Mouse (Mus musculus): ENCODE data around the gene B3galt4. TPM values are rescaled to one million over a fixed set of nuclear protein-coding genes. Genes with fewer than 3 reads are reported as not detected.

Gene B3galt4
- polyA plus RNA-seq, 1 experiment from 2014 or later, result 8.3 TPM

GRCm38 (mm10) chr17:33915671-33916250, 35.5 kb downstream of the B3galt4 start, which contains the start of the genes Tapbp and Zbtb22:
Gene Tapbp (plus strand): TSS chr17:33915899.
Gene Zbtb22 (plus strand): TSS chr17:33915904.
- peak; percentile 93 for ATAC-seq (ENCODE audit: insufficient number of reproducible peaks, low FRiP score, low TSS enrichment, low read depth)
- Histone ChIP-seq H3K36me3 (peaks cover 48% of the 10 kb centered on the region), H3K4me3 (peak within 1 kb of the TSS; percentile 53), H3K27ac (peak within 1 kb of the TSS; percentile 88), H3K4me1 (peaks cover 71% of the 10 kb centered on the region), H3K9me3 (no peaks in the 10 kb centered on the region), H3K27me3 (no peaks in the 10 kb centered on the region), H3K4me2 (peak within 1 kb of the TSS; percentile 67), H3K9ac (peak within 1 kb of the TSS; percentile 33; the same call in 1 of the 2 replicates)
- WGBS, result under 1% methylated on average over 29 of the region's 34 CpGs

GRCm38 (mm10) chr17:33914969-33915391, 36.3 kb downstream of the B3galt4 start:
- Histone ChIP-seq H3K4me2 (peak overlapping the region; percentile 67; the same call in 1 of the 2 replicates), H3K27me3 (no peaks in the 10 kb centered on the region), H3K36me3 (peaks cover 48% of the 10 kb centered on the region), H3K9ac (no peak overlapping the region), H3K27ac (peak overlapping the region; percentile 88; the same call in 1 of the 2 replicates), H3K4me3 (0 out of 2 replicates have a peak overlapping the region, but pooled peaks have one; percentile 53), H3K9me3 (no peaks in the 10 kb centered on the region), H3K4me1 (peaks cover 72% of the 10 kb centered on the region)
- ATAC-seq (ENCODE audit: insufficient number of reproducible peaks, low FRiP score, low TSS enrichment, low read depth), result no peak
- 71% methylated on average over 13 of the region's 13 CpGs for WGBS

- H3K36me3 ChIP-seq, result peaks cover 48% of the 10 kb centered on the region
- H3K4me3 ChIP-seq, result no peak overlapping the region
- ATAC-seq (ENCODE audit: insufficient number of reproducible peaks, low FRiP score, low TSS enrichment, low read depth), result no peak
- no peaks in the 10 kb centered on the region for H3K27me3 ChIP-seq
- no peak overlapping the region for H3K4me2 ChIP-seq
- H3K27ac ChIP-seq, result no peak overlapping the region
- no peaks in the 10 kb centered on the region for H3K9me3 ChIP-seq
- 90% methylated on average over 8 of the region's 8 CpGs for WGBS
- peak overlapping the region; percentile 14; the same call in 1 of the 2 replicates for H3K9ac ChIP-seq
- peaks cover 64% of the 10 kb centered on the region for H3K4me1 ChIP-seq
These were observed 37.4 kb downstream of the B3galt4 start for GRCm38 (mm10) chr17:33913905-33914304.

- peaks cover 48% of the 10 kb centered on the region for H3K36me3 ChIP-seq
- peaks cover 62% of the 10 kb centered on the region for H3K4me1 ChIP-seq
- H3K27ac ChIP-seq, result no peak overlapping the region
- ATAC-seq (ENCODE audit: insufficient number of reproducible peaks, low FRiP score, low TSS enrichment, low read depth), result no peak
- H3K4me3 ChIP-seq, result no peak overlapping the region
- H3K9ac ChIP-seq, result no peak overlapping the region
- no peaks in the 10 kb centered on the region for H3K9me3 ChIP-seq
- H3K27me3 ChIP-seq, result no peaks in the 10 kb centered on the region
- WGBS, result 88% methylated on average over 10 of the region's 10 CpGs
- H3K4me2 ChIP-seq, result no peak overlapping the region
These were observed 38.0 kb downstream of the B3galt4 start for GRCm38 (mm10) chr17:33913264-33913663.

- Histone ChIP-seq H3K4me3 (no peak overlapping the region), H3K9ac (no peak overlapping the region), H3K4me2 (no peak overlapping the region), H3K9me3 (no peaks in the 10 kb centered on the region), H3K36me3 (peaks cover 38% of the 10 kb centered on the region), H3K27ac (no peak overlapping the region), H3K4me1 (peaks cover 55% of the 10 kb centered on the region), H3K27me3 (no peaks in the 10 kb centered on the region)
- no peak for ATAC-seq (ENCODE audit: insufficient number of reproducible peaks, low FRiP score, low TSS enrichment, low read depth)
- WGBS, result 86% methylated on average over 28 of the region's 28 CpGs
These were observed 39.4 kb downstream of the B3galt4 start for GRCm38 (mm10) chr17:33911813-33912414.

GRCm38 (mm10) chr17:33911052-33911812, 40.1 kb downstream of the B3galt4 start:
- Histone ChIP-seq H3K4me1 (peaks cover 49% of the 10 kb centered on the region), H3K9ac (no peak overlapping the region), H3K27ac (no peak overlapping the region), H3K9me3 (no peaks in the 10 kb centered on the region), H3K36me3 (peaks cover 38% of the 10 kb centered on the region), H3K27me3 (no peaks in the 10 kb centered on the region), H3K4me3 (no peak overlapping the region), H3K4me2 (no peak overlapping the region)
- no peak for ATAC-seq (ENCODE audit: insufficient number of reproducible peaks, low FRiP score, low TSS enrichment, low read depth)
- 93% methylated on average over 31 of the region's 31 CpGs for WGBS

- peak overlapping the region; percentile 83; the same call in 1 of the 2 replicates for H3K9ac ChIP-seq
- no peaks in the 10 kb centered on the region for H3K9me3 ChIP-seq
- no peak for ATAC-seq (ENCODE audit: insufficient number of reproducible peaks, low FRiP score, low TSS enrichment, low read depth)
- WGBS, result 42% methylated on average over 11 of the region's 11 CpGs
- H3K27ac ChIP-seq, result peak overlapping the region; percentile 94
- peak overlapping the region; percentile 93 for H3K4me3 ChIP-seq
- H3K4me2 ChIP-seq, result peak overlapping the region; percentile 96
- peaks cover 47% of the 10 kb centered on the region for H3K4me1 ChIP-seq
- peaks cover 38% of the 10 kb centered on the region for H3K36me3 ChIP-seq
- no peaks in the 10 kb centered on the region for H3K27me3 ChIP-seq
These were observed 40.8 kb downstream of the B3galt4 start for GRCm38 (mm10) chr17:33910346-33911051.

GRCm38 (mm10) chr17:33909869-33910250, 41.4 kb downstream of the B3galt4 start:
- no peak for ATAC-seq (ENCODE audit: insufficient number of reproducible peaks, low FRiP score, low TSS enrichment, low read depth)
- WGBS, result under 1% methylated on average over 14 of the region's 14 CpGs
- H3K9ac ChIP-seq, result peak overlapping the region; percentile 83

GRCm38 (mm10) chr17:33909077-33909868, 42.0 kb downstream of the B3galt4 start, which contains the start of gene Daxx:
Gene Daxx (plus strand): TSS chr17:33909414.
- peaks cover 29% of the 10 kb centered on the region for H3K36me3 ChIP-seq
- H3K4me1 ChIP-seq, result peaks cover 39% of the 10 kb centered on the region
- H3K9ac ChIP-seq, result peak within 1 kb of the TSS; percentile 83
- peak within 1 kb of the TSS; percentile 96 for H3K4me2 ChIP-seq
- WGBS, result under 1% methylated on average over 68 of the region's 68 CpGs
- H3K27ac ChIP-seq, result peak within 1 kb of the TSS; percentile 94
- peak; percentile 97 for ATAC-seq (ENCODE audit: insufficient number of reproducible peaks, low FRiP score, low TSS enrichment, low read depth)
- H3K9me3 ChIP-seq, result no peaks in the 10 kb centered on the region
- no peaks in the 10 kb centered on the region for H3K27me3 ChIP-seq
- peak within 1 kb of the TSS; percentile 93 for H3K4me3 ChIP-seq

More at GRCm38 (mm10) chr17:33909869-33910250, 41.4 kb downstream of the B3galt4 start:
- Histone ChIP-seq H3K27ac (peak overlapping the region; percentile 94), H3K9me3 (no peaks in the 10 kb centered on the region), H3K36me3 (peaks cover 34% of the 10 kb centered on the region), H3K4me1 (peaks cover 40% of the 10 kb centered on the region), H3K4me2 (peak overlapping the region; percentile 96), H3K27me3 (no peaks in the 10 kb centered on the region), H3K4me3 (peak overlapping the region; percentile 93)

GRCm38 (mm10) chr17:33908331-33909076, 42.8 kb downstream of the B3galt4 start:
- Histone ChIP-seq H3K4me1 (peaks cover 34% of the 10 kb centered on the region), H3K9ac (peak overlapping the region; percentile 49), H3K27me3 (no peaks in the 10 kb centered on the region), H3K4me3 (peak overlapping the region; percentile 93), H3K36me3 (peaks cover 22% of the 10 kb centered on the region), H3K27ac (peak overlapping the region; percentile 87), H3K4me2 (peak overlapping the region; percentile 96), H3K9me3 (no peaks in the 10 kb centered on the region)
- under 1% methylated on average over 43 of the region's 44 CpGs for WGBS
- ATAC-seq (ENCODE audit: insufficient number of reproducible peaks, low FRiP score, low TSS enrichment, low read depth), result peak; percentile 51
